Mouse (Mus musculus) hindbrain, embryonic 13.5 days (tissue): ENCODE data around the gene C1rb. TPM values are rescaled to one million over a fixed set of nuclear protein-coding genes. Genes with fewer than 3 reads are reported as not detected.
"Not testable (repeated sequence)": the region's sequence is repeated elsewhere in the genome, so short reads cannot be mapped to it uniquely, and the experiment has no call there.

Experiments
- ATAC-seq: fragments of 200-750 bp; cut with Nextera tagmentation; 2 replicates; pipeline ENCODE4 v1.8.0; 2017; ENCODE audit warnings: moderate TSS enrichment; ENCODE audit not compliant: low FRiP score
- H3K27ac ChIP-seq: fragments of 300-500 bp; sonication (generic); 2 replicates; pipeline ENCODE4 v1.5.1; 2015; ENCODE audit warnings: inconsistent platforms, mild to moderate bottlenecking, moderate library complexity
- H3K27me3 ChIP-seq: fragments of 300-500 bp; sonication (generic); 2 replicates; pipeline ENCODE4 v1.6.1; 2015; ENCODE audit warnings: mild to moderate bottlenecking, inconsistent platforms
- H3K36me3 ChIP-seq: fragments of 300-500 bp; sonication (generic); 2 replicates; pipeline ENCODE4 v1.6.1; 2015; ENCODE audit warnings: mild to moderate bottlenecking, inconsistent platforms
- H3K4me1 ChIP-seq: fragments of 300-500 bp; sonication (generic); replicated peaks from 2 replicates; pipeline ENCODE4 v1.6.1; 2015; ENCODE audit warnings: inconsistent platforms
- H3K4me2 ChIP-seq: fragments of 300-500 bp; sonication (generic); 2 replicates; pipeline ENCODE4 v1.6.1; 2015; ENCODE audit warnings: inconsistent platforms, mild to moderate bottlenecking, moderate library complexity
- H3K4me3 ChIP-seq: fragments of 300-500 bp; sonication (generic); 2 replicates; pipeline ENCODE4 v1.5.1; 2015; ENCODE audit warnings: mild to moderate bottlenecking, inconsistent platforms
- H3K9ac ChIP-seq: fragments of 300-500 bp; sonication (generic); 2 replicates; pipeline ENCODE4 v1.6.1; 2015; ENCODE audit warnings: mild to moderate bottlenecking, inconsistent platforms
- H3K9me3 ChIP-seq: fragments of 300-500 bp; sonication (generic); 2 replicates; pipeline ENCODE4 v1.6.1; 2016; ENCODE audit warnings: inconsistent platforms
- WGBS: fragments of 180-500 bp; shearing (Covaris S2); methylation state at CpG from one replicate; pipeline ENCODE4 v1.1.7; 2015; 5-methylcytosine and 5-hydroxymethylcytosine counted together
- polyA plus RNA-seq: library from polyadenylated mRNA; unstranded; fragments of >200 nt; fragmentation: Nextera tagmentation; extraction: Ambion mirVana; gene quantifications from 2 replicates; pipeline ENCODE4 v1.2.1, GENCODE M21; 2015

C1rb gene
- polyA plus RNA-seq, 1 experiment from 2014 or later: not detected

DNA sequence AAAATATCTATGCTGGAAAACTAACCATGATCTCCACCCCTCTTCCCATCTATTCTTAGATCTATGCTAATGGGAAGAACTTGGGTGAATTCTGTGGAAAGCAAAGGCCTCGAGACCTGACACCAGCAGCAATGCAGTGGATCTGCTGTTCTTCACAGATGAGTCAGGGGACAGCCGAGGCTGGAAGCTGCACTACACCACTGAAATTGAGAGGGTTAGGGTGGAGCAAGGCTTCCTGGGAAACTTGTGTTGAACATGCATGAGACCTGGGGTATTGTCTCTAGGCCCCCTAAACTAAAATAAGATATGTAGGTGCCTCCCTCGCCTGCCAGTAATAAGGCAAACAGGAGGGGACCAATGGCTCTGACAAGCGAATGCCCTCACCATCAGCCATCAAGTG lies 8.9 kb upstream of the C1rb start:
- 92% methylated on average over 4 of the region's 4 CpGs for WGBS
- not testable (repeated sequence) for H3K9ac ChIP-seq, H3K27me3 ChIP-seq, H3K9me3 ChIP-seq, H3K27ac ChIP-seq, ATAC-seq, H3K4me1 ChIP-seq, H3K4me3 ChIP-seq, H3K4me2 ChIP-seq, H3K36me3 ChIP-seq

DNA sequence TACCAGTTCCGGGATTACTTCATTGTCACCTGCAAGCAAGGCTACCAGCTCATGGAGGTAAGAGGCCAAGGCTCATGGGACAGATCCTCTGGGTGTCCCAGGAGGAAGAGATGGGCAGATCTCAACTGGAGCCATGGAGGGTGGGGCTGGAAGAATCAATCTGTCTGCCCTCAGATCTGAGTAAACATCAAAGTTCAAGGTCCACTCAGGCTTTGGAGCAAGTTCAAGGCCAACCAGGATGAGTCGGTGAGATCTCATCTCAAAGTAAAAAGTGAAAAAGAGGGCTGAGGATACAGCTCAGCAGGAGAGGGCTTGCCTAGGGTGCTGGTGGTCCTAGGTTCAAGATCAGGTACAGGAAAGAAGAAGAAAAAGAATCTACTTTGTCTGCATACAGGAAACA lies 8.5 kb upstream of the C1rb start:
- H3K4me2 ChIP-seq, H3K4me1 ChIP-seq, H3K9me3 ChIP-seq, ATAC-seq, H3K36me3 ChIP-seq, H3K27me3 ChIP-seq, H3K27ac ChIP-seq, H3K9ac ChIP-seq, H3K4me3 ChIP-seq: not testable (repeated sequence)
- 94% methylated on average over 2 of the region's 2 CpGs for WGBS

DNA sequence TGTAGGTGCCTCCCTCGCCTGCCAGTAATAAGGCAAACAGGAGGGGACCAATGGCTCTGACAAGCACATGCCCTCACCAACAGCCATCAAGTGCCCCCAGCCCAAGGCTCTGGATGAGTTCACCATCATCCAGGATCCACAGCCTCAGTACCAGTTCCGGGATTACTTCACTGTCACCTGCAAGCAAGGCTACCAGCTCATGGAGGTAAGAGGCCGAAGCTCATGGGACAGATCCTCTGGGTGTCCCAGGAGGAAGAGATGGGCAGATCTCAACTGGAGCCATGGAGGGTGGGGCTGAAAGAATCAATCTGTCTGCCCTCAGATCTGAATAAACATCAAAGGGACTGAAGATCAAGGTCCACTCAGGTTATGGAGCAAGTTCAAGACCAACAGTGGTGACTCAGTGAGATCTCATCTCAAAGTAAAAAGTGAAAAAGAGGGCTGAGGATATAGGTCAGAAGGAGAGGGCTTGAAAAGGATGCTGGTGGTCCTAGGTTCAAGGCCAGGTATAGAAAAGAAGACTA lies 5.1 kb downstream of the C1rb start:
- not testable (repeated sequence) for H3K27ac ChIP-seq, ATAC-seq, H3K9me3 ChIP-seq, H3K9ac ChIP-seq, H3K36me3 ChIP-seq, H3K27me3 ChIP-seq, H3K4me1 ChIP-seq, H3K4me2 ChIP-seq, H3K4me3 ChIP-seq
- WGBS: 85% methylated on average over 3 of the region's 3 CpGs

DNA sequence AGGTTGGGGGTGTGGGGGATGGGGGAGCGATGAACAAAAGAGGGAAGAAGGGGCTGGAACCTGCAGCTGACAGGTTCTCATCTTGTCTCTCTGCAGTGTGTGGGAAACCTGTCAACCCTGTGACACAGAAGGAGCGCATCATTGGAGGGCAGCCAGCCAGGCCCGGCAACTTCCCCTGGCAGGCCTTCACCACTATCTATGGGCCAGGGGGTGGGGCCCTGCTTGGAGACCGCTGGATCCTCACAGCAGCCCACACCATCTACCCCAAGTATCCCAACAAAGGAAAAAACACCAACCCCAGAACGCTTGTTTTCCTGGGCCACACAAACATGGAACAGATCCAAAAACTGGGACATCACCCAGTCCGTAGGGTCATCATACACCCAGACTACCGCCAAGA lies 10.1 kb downstream of the C1rb start:
- not testable (repeated sequence) for H3K4me1 ChIP-seq, ATAC-seq, H3K36me3 ChIP-seq, H3K27me3 ChIP-seq, H3K4me3 ChIP-seq, H3K27ac ChIP-seq, H3K9me3 ChIP-seq, H3K9ac ChIP-seq, H3K4me2 ChIP-seq
- 88% methylated on average over 7 of the region's 7 CpGs for WGBS

DNA sequence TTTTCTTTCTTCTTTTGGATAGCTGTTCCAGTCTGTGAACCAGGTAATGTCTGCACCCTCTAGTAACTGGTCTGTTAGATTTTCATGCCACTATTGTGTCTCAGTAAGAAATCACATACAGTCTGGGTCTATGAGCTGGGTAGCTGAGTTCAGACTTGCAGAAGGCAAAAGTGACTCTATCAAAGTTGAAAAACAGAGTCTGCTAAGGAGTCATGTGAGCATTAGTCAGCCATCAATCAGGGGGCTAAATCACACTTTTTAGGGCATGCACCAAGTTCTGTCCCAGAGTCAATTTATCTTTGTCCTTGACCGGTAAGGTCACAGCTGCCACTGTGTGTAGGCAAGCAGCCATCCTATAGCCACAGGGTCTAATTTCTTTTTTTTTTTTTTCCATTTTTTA lies 12.1 kb downstream of the C1rb start:
- 96% methylated on average over 1 of the region's 1 CpGs for WGBS
- H3K27ac ChIP-seq: no peak overlapping the region
- no peak for ATAC-seq

DNA sequence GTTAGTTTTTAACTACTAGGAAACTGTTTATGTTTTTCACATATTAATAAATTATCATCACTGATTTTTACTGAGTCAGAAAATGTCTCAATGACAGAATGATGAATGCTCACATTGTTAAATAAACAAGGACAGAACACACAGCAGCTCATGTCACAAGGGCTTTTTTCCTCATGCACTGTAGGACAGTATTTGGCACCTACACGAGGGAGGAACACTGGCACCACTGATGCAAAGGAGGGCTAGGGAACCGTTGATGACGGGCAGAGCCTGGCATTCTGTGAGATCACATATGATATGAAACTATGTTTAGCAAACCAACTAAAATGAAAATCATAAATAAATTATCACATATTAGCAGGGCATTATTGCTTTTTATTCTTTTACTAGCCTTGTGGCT lies 14.8 kb downstream of the C1rb start:
- WGBS: 84% methylated on average over 3 of the region's 3 CpGs
- Histone ChIP-seq H3K36me3 (no peaks in the 10 kb centered on the region), H3K4me1 (no peaks in the 10 kb centered on the region), H3K4me2 (no peak overlapping the region), H3K9ac (no peak overlapping the region), H3K27me3 (no peaks in the 10 kb centered on the region), H3K9me3 (no peaks in the 10 kb centered on the region), H3K27ac (no peak overlapping the region), H3K4me3 (no peak overlapping the region)
- ATAC-seq: no peak

More for the DNA sequence above, 12.1 kb downstream of the C1rb start:
- H3K36me3 ChIP-seq: no peaks in the 10 kb centered on the region
- no peaks in the 10 kb centered on the region for H3K9me3 ChIP-seq
- H3K4me2 ChIP-seq: no peak overlapping the region
- no peaks in the 10 kb centered on the region for H3K27me3 ChIP-seq
- no peak overlapping the region for H3K9ac ChIP-seq
- no peaks in the 10 kb centered on the region for H3K4me1 ChIP-seq
- no peak overlapping the region for H3K4me3 ChIP-seq

DNA sequence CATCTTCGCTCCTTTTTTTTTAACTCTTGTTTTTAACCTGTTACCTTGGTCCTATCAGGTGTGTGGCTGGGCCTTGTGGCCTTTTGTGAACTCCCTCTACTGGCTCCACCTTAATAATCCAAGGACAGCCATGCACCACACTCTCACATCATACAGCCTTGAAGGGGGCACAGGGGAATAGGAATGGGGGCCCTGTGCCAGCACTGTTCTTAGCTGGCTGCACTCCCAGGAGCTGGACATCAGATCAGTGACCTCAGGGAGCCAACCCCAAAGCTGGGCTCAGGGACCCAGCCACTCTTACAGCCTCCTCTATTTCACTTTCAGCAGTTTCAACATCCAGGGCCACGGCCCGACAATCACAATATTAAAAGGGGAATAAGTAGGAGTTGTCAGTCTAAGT lies 15.7 kb downstream of the C1rb start:
- ATAC-seq: no peak
- H3K4me1 ChIP-seq: no peaks in the 10 kb centered on the region
- H3K27me3 ChIP-seq: no peaks in the 10 kb centered on the region
- no peak overlapping the region for H3K4me3 ChIP-seq
- no peak overlapping the region for H3K9ac ChIP-seq
- no peak overlapping the region for H3K4me2 ChIP-seq
- WGBS: 82% methylated on average over 3 of the region's 3 CpGs
- no peaks in the 10 kb centered on the region for H3K9me3 ChIP-seq
- H3K36me3 ChIP-seq: no peaks in the 10 kb centered on the region
- H3K27ac ChIP-seq: no peak overlapping the region

DNA sequence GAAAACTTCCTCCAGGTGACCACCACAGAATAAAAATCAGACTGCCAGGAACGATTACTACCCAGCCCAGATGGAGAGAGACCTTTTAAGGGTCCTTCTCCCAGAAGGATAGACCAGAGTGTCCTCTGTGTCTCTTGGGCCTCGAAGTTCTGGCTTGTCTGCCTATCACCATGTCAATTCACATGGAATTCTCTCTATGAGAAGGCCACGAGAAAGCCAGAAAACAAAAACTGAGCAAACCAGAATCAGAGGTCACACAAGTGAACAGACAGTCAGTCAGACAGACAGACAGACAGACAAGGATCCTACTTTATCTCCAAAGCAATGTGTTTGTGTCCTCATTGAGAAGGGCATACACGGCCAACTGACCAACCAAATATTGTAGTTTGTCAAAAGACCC lies 16.2 kb downstream of the C1rb start:
- no peak overlapping the region for H3K27ac ChIP-seq
- H3K4me1 ChIP-seq: no peaks in the 10 kb centered on the region
- no peak overlapping the region for H3K4me2 ChIP-seq
- no peak overlapping the region for H3K9ac ChIP-seq
- no peak overlapping the region for H3K4me3 ChIP-seq
- H3K36me3 ChIP-seq: no peaks in the 10 kb centered on the region
- H3K27me3 ChIP-seq: no peaks in the 10 kb centered on the region
- 78% methylated on average over 4 of the region's 4 CpGs for WGBS
- no peak for ATAC-seq
- no peaks in the 10 kb centered on the region for H3K9me3 ChIP-seq

DNA sequence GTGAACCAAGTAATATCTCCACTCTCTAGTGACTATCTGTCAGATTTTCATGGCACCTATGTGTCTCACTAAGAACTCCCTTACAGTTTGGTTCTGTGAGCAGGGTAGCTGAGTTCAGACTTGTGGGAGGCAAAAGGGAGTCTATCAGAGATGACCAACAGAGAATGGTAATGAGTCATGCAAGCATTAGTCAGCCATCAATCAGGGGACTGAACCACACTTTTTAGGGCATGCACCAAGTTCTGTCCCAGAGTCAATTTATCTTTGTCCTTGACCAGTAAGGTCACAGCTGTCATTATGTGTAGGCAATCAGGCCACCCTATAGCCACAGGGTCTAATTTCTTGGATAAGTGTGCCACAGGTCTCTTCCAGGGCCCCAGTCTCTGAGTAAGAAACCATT lies 18.7 kb downstream of the C1rb start:
- Histone ChIP-seq H3K9me3 (no peaks in the 10 kb centered on the region), H3K4me3 (no peak overlapping the region), H3K27ac (no peak overlapping the region), H3K27me3 (no peaks in the 10 kb centered on the region), H3K4me1 (no peaks in the 10 kb centered on the region), H3K4me2 (no peak overlapping the region), H3K9ac (no peak overlapping the region), H3K36me3 (no peaks in the 10 kb centered on the region)
- ATAC-seq: no peak

DNA sequence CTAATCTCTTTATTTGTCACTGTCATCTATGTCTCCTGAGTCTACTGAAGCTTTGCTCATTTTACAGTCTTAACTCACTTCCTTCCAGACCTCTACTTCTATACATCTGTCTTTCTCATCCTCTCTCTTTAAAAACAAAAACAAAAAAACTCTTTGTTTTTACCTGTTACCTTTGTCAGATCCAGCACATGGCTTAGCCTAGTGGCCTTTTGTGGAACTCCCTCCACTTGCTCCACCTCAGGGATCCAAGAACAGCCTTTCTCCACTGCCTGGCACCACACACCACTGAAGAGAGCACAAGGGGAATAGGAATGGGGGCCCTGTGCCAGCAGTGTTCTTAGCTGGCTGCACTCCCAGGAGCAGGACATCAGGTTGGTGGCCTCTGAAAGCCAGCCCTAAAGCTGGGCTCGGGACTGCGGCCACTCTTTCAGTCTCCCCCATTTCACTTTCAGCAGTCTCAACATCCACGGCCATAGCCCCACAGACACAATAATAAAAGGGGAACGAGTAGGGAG lies 22.1 kb downstream of the C1rb start:
- Histone ChIP-seq H3K27me3 (no peaks in the 10 kb centered on the region), H3K36me3 (no peaks in the 10 kb centered on the region), H3K4me3 (no peak overlapping the region), H3K27ac (no peak overlapping the region), H3K9me3 (peaks cover 4% of the 10 kb centered on the region; the same call in 1 of the 2 replicates), H3K4me2 (no peak overlapping the region), H3K4me1 (no peaks in the 10 kb centered on the region), H3K9ac (no peak overlapping the region)
- WGBS: 89% methylated on average over 4 of the region's 4 CpGs
- no peak for ATAC-seq

DNA sequence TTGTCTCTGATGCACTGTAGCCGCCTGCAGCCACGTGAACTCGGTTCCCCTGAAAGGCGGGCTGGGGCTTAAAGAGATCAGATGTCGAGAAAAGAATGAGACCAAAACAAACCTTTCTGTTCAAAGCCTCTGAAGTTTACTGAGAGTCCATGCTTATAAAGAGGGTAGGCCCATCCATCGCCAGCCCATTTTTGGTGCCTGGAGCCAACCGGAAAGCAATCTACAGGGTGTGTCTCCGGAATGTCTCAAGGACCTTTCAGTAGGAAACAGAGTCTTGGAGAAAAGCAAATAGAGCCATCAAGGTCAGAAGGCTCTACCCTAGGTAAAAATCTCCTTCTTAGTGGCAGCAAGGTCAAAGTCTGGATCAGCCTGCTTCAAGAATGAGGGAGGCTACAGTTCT lies 23.0 kb downstream of the C1rb start:
- Histone ChIP-seq H3K9me3 (peaks cover 4% of the 10 kb centered on the region; the same call in 1 of the 2 replicates), H3K9ac (no peak overlapping the region), H3K36me3 (no peaks in the 10 kb centered on the region), H3K27me3 (no peaks in the 10 kb centered on the region), H3K4me1 (no peaks in the 10 kb centered on the region), H3K27ac (no peak overlapping the region), H3K4me2 (no peak overlapping the region), H3K4me3 (no peak overlapping the region)
- WGBS: 85% methylated on average over 8 of the region's 8 CpGs
- no peak for ATAC-seq

DNA sequence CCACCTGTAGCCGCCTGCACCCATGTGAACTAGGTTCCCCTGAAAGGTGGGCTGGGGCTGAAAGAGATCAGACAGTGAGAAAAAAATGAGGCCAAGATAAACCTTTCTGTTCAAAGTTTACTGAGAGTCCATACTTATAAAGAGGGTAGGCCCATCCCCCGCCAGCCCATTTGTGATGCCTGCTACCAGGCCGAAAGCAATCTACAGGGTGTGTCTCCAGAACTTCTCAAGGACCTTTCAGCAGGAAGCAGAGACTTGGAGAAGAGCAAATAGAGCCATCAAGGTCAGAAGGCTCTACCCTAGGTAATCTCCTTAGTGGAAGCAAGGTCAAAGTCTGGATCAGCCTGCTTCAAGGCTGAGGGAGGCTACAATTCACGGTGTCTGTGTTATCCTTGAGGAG lies 31.9 kb downstream of the C1rb start:
- Histone ChIP-seq H3K36me3 (no peaks in the 10 kb centered on the region), H3K4me1 (no peaks in the 10 kb centered on the region), H3K27ac (no peak overlapping the region), H3K27me3 (no peaks in the 10 kb centered on the region), H3K9me3 (no peaks in the 10 kb centered on the region), H3K4me2 (no peak overlapping the region), H3K9ac (no peak overlapping the region), H3K4me3 (no peak overlapping the region)
- WGBS: 94% methylated on average over 4 of the region's 4 CpGs
- no peak for ATAC-seq

DNA sequence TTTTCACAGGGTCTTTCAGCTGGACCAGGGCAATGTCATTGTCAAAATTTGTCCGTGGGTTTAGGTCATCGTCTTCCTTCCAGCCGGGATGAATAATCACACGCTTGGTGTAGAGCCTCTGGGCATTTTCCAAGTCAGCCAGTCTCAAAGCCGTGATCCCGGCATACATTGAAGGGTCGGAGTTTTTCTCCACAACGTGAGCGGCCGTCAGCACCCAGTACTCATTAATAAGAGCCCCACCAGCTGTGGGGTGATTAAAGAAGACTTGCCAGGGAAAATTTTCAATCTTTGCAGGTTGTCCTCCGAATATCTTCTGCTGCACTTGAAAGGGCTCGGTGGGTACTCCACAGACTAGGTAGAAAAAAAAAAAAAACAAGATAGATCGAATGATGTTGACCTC lies 55.5 kb downstream of the C1rb start:
- Histone ChIP-seq H3K36me3 (no peaks in the 10 kb centered on the region), H3K27me3 (no peaks in the 10 kb centered on the region), H3K4me2 (no peak overlapping the region), H3K27ac (no peak overlapping the region), H3K4me1 (no peaks in the 10 kb centered on the region), H3K9ac (no peak overlapping the region), H3K4me3 (no peak overlapping the region), H3K9me3 (no peaks in the 10 kb centered on the region)
- ATAC-seq: no peak
- WGBS: 90% methylated on average over 13 of the region's 13 CpGs

DNA sequence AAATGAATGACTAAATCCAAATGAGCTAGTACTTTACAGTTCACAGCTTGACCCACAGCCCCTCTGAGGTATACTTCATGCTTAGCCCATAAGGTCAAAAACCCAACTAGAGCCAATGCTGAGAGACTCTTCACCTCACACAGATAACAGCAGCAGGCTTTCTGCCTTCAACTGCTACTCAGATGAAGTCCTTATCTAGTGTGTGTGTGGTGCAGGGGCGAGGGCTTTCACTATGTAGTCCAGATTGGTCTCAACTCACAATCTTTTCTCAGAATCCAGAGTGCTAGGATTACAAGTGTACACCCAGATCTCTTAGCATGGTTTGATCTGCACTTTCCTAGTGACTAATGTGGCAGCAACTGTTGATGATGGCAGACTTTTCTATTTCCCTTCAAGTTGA lies 56.1 kb downstream of the C1rb start:
- WGBS: 50% methylated on average over 1 of the region's 1 CpGs

More for the DNA sequence above, 56.1 kb downstream of the C1rb start:
- H3K36me3 ChIP-seq, H3K4me3 ChIP-seq, ATAC-seq, H3K4me1 ChIP-seq, H3K27me3 ChIP-seq, H3K4me2 ChIP-seq, H3K27ac ChIP-seq, H3K9me3 ChIP-seq, H3K9ac ChIP-seq: not testable (repeated sequence)
